27 mouse cellular contexts compared by ENCODE assay signal in the genomic region with DNA sequence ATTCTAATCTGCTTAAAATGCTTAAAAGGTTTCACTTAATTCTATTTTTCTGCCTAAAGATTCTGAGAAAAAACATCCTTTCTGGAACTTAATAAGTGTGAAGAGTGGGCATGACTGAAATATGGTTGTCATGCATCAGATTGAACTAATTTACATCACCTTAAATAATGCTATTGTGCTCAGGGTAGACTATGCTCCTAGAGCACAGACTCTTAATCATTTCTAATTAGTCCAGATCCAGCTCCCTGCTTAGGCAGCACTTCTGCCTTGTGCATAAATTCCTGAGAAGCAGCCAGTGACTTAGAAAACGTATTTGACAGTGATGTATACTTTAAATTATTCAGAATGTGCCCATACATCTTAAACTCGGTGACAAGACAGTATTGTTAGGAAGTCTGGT. TPM values are rescaled to one million over a fixed set of nuclear protein-coding genes. Genes with fewer than 3 reads are reported as not detected.
DNase-seq lines count a peak whose midpoint lies in the region; ATAC-seq and TF ChIP-seq lines count a peak whose summit lies in the region.
"Had no signal": no experiment of that assay in that cellular context is flagged by ENCODE, and none has a peak within 500 bp of the region (broad histone marks: within the 10 kb centered on the region; RNA-seq: fewer than 3 reads in every experiment).

No protein-coding gene starts in this region.

- H3K27me3 ChIP-seq in forebrain, embryonic 14.5 days (replicated peaks; ENCODE audit: control insufficient read depth, insufficient read depth, low read length), result no peaks in the 10 kb centered on the region
- no peaks in the 10 kb centered on the region for H3K27me3 ChIP-seq in forebrain, embryonic 11.5 days (ENCODE audit: control insufficient read depth, insufficient read depth, low read length)
- no peaks in the 10 kb centered on the region for H3K27me3 ChIP-seq in midbrain, embryonic 12.5 days
- H3K27me3 ChIP-seq in midbrain, embryonic 16.5 days (ENCODE audit: control insufficient read depth, insufficient read depth, low read depth, low read length), result no peaks in the 10 kb centered on the region
- no peaks in the 10 kb centered on the region for H3K27me3 ChIP-seq in neural tube, embryonic 11.5 days (ENCODE audit: control insufficient read depth, insufficient read depth, low read length)
- H3K27me3 ChIP-seq in Patski, result no peaks in the 10 kb centered on the region
- H3K27me3 ChIP-seq: CH12.LX; embryonic facial prominence, embryonic 12.5 days; forebrain, embryonic 12.5 days; forebrain, embryonic 15.5 days had no signal

- CTCF ChIA-PET in Patski (lab: Charles Lee), result interaction anchor here (1.4 kb wide), 1 partner anchor 15 kb away, joined by 3 read pairs; no protein-coding TSS in a partner anchor

- H3K9me3 ChIP-seq in forebrain, embryonic 14.5 days (replicated peaks; ENCODE audit: control insufficient read depth, low read length), result no peaks in the 10 kb centered on the region
- H3K9me3 ChIP-seq in forebrain, embryonic 11.5 days (ENCODE audit: control insufficient read depth, low read length), result no peaks in the 10 kb centered on the region
- H3K9me3 ChIP-seq in midbrain, embryonic 12.5 days, result no peaks in the 10 kb centered on the region
- H3K9me3 ChIP-seq in midbrain, embryonic 16.5 days (replicated peaks; ENCODE audit: control insufficient read depth, low read length, poor library complexity, severe bottlenecking), result no peaks in the 10 kb centered on the region
- no peaks in the 10 kb centered on the region for H3K9me3 ChIP-seq in neural tube, embryonic 11.5 days (ENCODE audit: control insufficient read depth, low read length)
- H3K9me3 ChIP-seq: embryonic facial prominence, embryonic 10.5 days; embryonic facial prominence, embryonic 12.5 days; forebrain, embryonic 12.5 days; forebrain, embryonic 15.5 days; G1E had no signal

- POLR2A ChIA-PET in Patski (lab: Charles Lee), result no interaction called here

- no peak overlapping the region for H3K9ac ChIP-seq in forebrain, embryonic 14.5 days (ENCODE audit: low read length)
- H3K9ac ChIP-seq in forebrain, embryonic 11.5 days (ENCODE audit: low read length), result no peak overlapping the region
- H3K9ac ChIP-seq in midbrain, embryonic 12.5 days (replicated peaks), result no peak overlapping the region
- no peak overlapping the region for H3K9ac ChIP-seq in midbrain, embryonic 16.5 days (ENCODE audit: low read depth, low read length)
- H3K9ac ChIP-seq in neural tube, embryonic 11.5 days (ENCODE audit: low read length), result no peak overlapping the region
- H3K9ac ChIP-seq: embryonic facial prominence, embryonic 12.5 days; forebrain, embryonic 12.5 days; forebrain, embryonic 15.5 days; forebrain, postnatal 0 days had no signal

- no peak for DNase-seq in forebrain, embryonic 14.5 days (ENCODE audit: low spot score)
- no peak for DNase-seq in forebrain, embryonic 11.5 days (ENCODE audit: low spot score)
- DNase-seq in neural tube, embryonic 11.5 days (ENCODE audit: low spot score), result no peak
- DNase-seq in neural tube, embryonic 10.5 days (ENCODE audit: extremely low spot score, low spot score), result no peak
- DNase-seq in Patski (ENCODE audit: low read depth, low spot score), result no peak
- DNase-seq: adrenal gland, adult 2 months; adrenal gland, postnatal 10 days; adrenal gland, postnatal 25 days; B cell, adult 2 months; cerebellum, adult 11-12 months; cerebellum, adult 2 months; cerebellum, adult 9-10 months; cerebellum, postnatal 10 days; cerebellum, postnatal 25 days; forebrain, postnatal 0 days had no signal

- H3K36me3 ChIP-seq in forebrain, embryonic 14.5 days (ENCODE audit: control insufficient read depth, insufficient read depth, low read length), result no peaks in the 10 kb centered on the region
- H3K36me3 ChIP-seq in forebrain, embryonic 11.5 days (ENCODE audit: control insufficient read depth, insufficient read depth, low read length), result no peaks in the 10 kb centered on the region
- H3K36me3 ChIP-seq in midbrain, embryonic 12.5 days, result no peaks in the 10 kb centered on the region
- H3K36me3 ChIP-seq in midbrain, embryonic 16.5 days (ENCODE audit: control insufficient read depth, insufficient read depth, low read length), result no peaks in the 10 kb centered on the region
- H3K36me3 ChIP-seq in neural tube, embryonic 11.5 days (ENCODE audit: control insufficient read depth, insufficient read depth, low read length), result no peaks in the 10 kb centered on the region
- H3K36me3 ChIP-seq: embryonic facial prominence, embryonic 10.5 days; embryonic facial prominence, embryonic 12.5 days; forebrain, embryonic 12.5 days; forebrain, embryonic 15.5 days; G1E had no signal

- WGBS in forebrain, embryonic 14.5 days, result 13% methylated on average over 2 of the region's 2 CpGs
- 60% methylated on average over 2 of the region's 2 CpGs for WGBS in forebrain, embryonic 11.5 days
- 60% methylated on average over 2 of the region's 2 CpGs for WGBS in midbrain, embryonic 12.5 days
- 26% methylated on average over 2 of the region's 2 CpGs for WGBS in midbrain, embryonic 16.5 days
- WGBS in neural tube, embryonic 11.5 days, result 42% methylated on average over 2 of the region's 2 CpGs

- in situ Hi-C loops in Patski (cut with MboI; ENCODE audit: low pct_unique_long_range_greater_than_20kb), result no loop called here

- ATAC-seq in forebrain, embryonic 14.5 days, result 0 out of 2 replicates have a peak, but pooled peaks have one; percentile 32
- no peak for ATAC-seq in forebrain, embryonic 11.5 days (replicated peaks; ENCODE audit: low FRiP score)
- ATAC-seq in midbrain, embryonic 12.5 days (ENCODE audit: low FRiP score, low read depth), result peak; percentile 72; the same call in 1 of the 2 replicates
- no peak for ATAC-seq in midbrain, embryonic 16.5 days
- ATAC-seq in neural tube, embryonic 11.5 days (ENCODE audit: insufficient read depth, low FRiP score, low TSS enrichment), result peak; percentile 50; the same call in 1 of the 2 replicates
- peak; percentile 39 for ATAC-seq in Patski
- no peak for ATAC-seq in frontal cortex, adult (ENCODE audit: low TSS enrichment)
- ATAC-seq: CD4-positive, CD25-positive, alpha-beta regulatory T cell, adult 4 months; forebrain, embryonic 15.5 days; forebrain, postnatal 0 days had no signal

- TF ChIP-seq CTCF in Patski (IDR thresholded peaks at IDR 0.05), result no peak

- H3K4me2 ChIP-seq in forebrain, embryonic 14.5 days (ENCODE audit: low read length), result no peak overlapping the region
- H3K4me2 ChIP-seq in forebrain, embryonic 11.5 days (ENCODE audit: low read depth, low read length, severe bottlenecking), result no peak overlapping the region
- H3K4me2 ChIP-seq in midbrain, embryonic 12.5 days (replicated peaks), result no peak overlapping the region
- no peak overlapping the region for H3K4me2 ChIP-seq in midbrain, embryonic 16.5 days (ENCODE audit: low read length)
- H3K4me2 ChIP-seq in neural tube, embryonic 11.5 days (ENCODE audit: low read depth), result no peak overlapping the region
- H3K4me2 ChIP-seq: embryonic facial prominence, embryonic 12.5 days; forebrain, embryonic 12.5 days; forebrain, embryonic 15.5 days had no signal

- no peak overlapping the region for H3K4me3 ChIP-seq in forebrain, embryonic 14.5 days (ENCODE audit: low read depth, low read length)
- no peak overlapping the region for H3K4me3 ChIP-seq in forebrain, embryonic 11.5 days (ENCODE audit: low read depth, low read length)
- H3K4me3 ChIP-seq in midbrain, embryonic 12.5 days, result no peak overlapping the region
- no peak overlapping the region for H3K4me3 ChIP-seq in midbrain, embryonic 16.5 days (ENCODE audit: low read depth, low read length)
- H3K4me3 ChIP-seq in neural tube, embryonic 11.5 days (ENCODE audit: low read depth, low read length), result no peak overlapping the region
- H3K4me3 ChIP-seq: embryonic facial prominence, embryonic 10.5 days; embryonic facial prominence, embryonic 12.5 days; forebrain, embryonic 12.5 days; forebrain, embryonic 15.5 days had no signal

- H3K4me1 ChIP-seq in forebrain, embryonic 14.5 days (ENCODE audit: control insufficient read depth, insufficient read depth, low read length), result no peaks in the 10 kb centered on the region
- H3K4me1 ChIP-seq in forebrain, embryonic 11.5 days (replicated peaks; ENCODE audit: control insufficient read depth, insufficient read depth, low read length), result no peaks in the 10 kb centered on the region
- H3K4me1 ChIP-seq in midbrain, embryonic 12.5 days, result no peaks in the 10 kb centered on the region
- no peaks in the 10 kb centered on the region for H3K4me1 ChIP-seq in midbrain, embryonic 16.5 days (ENCODE audit: control insufficient read depth, insufficient read depth, low read length)
- H3K4me1 ChIP-seq in neural tube, embryonic 11.5 days (ENCODE audit: control insufficient read depth, insufficient read depth, low read length), result no peaks in the 10 kb centered on the region
- H3K4me1 ChIP-seq: embryonic facial prominence, embryonic 10.5 days; embryonic facial prominence, embryonic 12.5 days; forebrain, embryonic 12.5 days; forebrain, embryonic 15.5 days had no signal

- H3K27ac ChIP-seq in forebrain, embryonic 14.5 days (ENCODE audit: low read depth, low read length), result no peak overlapping the region
- no peak overlapping the region for H3K27ac ChIP-seq in forebrain, embryonic 11.5 days (ENCODE audit: low read depth, low read length)
- no peak overlapping the region for H3K27ac ChIP-seq in midbrain, embryonic 12.5 days (replicated peaks)
- H3K27ac ChIP-seq in midbrain, embryonic 16.5 days (ENCODE audit: low read length), result no peak overlapping the region
- H3K27ac ChIP-seq in neural tube, embryonic 11.5 days (ENCODE audit: low read depth, low read length), result no peak overlapping the region
- H3K27ac ChIP-seq: embryonic facial prominence, embryonic 10.5 days; embryonic facial prominence, embryonic 12.5 days; forebrain, embryonic 12.5 days; forebrain, embryonic 15.5 days had no signal

RNA-seq across cellular contexts. Expression of gene Cldn16, which starts 29.4 kb away (rescaled TPM):
- not detected in 2 replicates for polyA plus RNA-seq in forebrain, embryonic 14.5 days (2014; fragmentation: Nextera tagmentation; extraction: Ambion mirVana)
- polyA plus RNA-seq in forebrain, embryonic 11.5 days (2014; fragmentation: Nextera tagmentation; extraction: Ambion mirVana), result not detected in 2 replicates
- polyA plus RNA-seq in midbrain, embryonic 12.5 days (2016; fragmentation: Nextera tagmentation; extraction: Ambion mirVana), result not detected in 2 replicates
- polyA plus RNA-seq in midbrain, embryonic 16.5 days (2015; fragmentation: Nextera tagmentation; extraction: Ambion mirVana), result not detected in 2 replicates
- not detected in 2 replicates for polyA plus RNA-seq in neural tube, embryonic 11.5 days (2014; fragmentation: Nextera tagmentation; extraction: Ambion mirVana)
- not detected for polyA plus RNA-seq in Patski (2021)
- polyA plus RNA-seq: adrenal gland, adult 2 months; CD4-positive, CD25-positive, alpha-beta regulatory T cell, adult 4 months; cerebellum, adult 2 months; cortical plate, adult 2 months; embryonic facial prominence, embryonic 10.5 days; embryonic facial prominence, embryonic 12.5 days; embryonic facial prominence, embryonic 14.5 days; forebrain, embryonic 12.5 days; forebrain, embryonic 15.5 days; forebrain, postnatal 0 days; G1E had no signal

Comparison
In these comparisons a context has a peak if more than half of its experiments do, and no peak if none do; other contexts are left out.
1. ATAC-seq: peak in forebrain, embryonic 14.5 days (single experiment), midbrain, embryonic 12.5 days (single experiment), neural tube, embryonic 11.5 days (single experiment) and Patski (single experiment); none in forebrain, embryonic 11.5 days (single experiment), midbrain, embryonic 16.5 days (single experiment) and frontal cortex, adult (single experiment).